Mouse (Mus musculus): Measurements from ENCODE around the gene Lrrc42.

GRCm38 (mm10) chr4:107221524-107221923, 31.8 kb downstream of the Lrrc42 start:
- TF ChIP-seq CTCF (IDR thresholded peaks at IDR 0.05 in 2 of 3, conservative IDR thresholded peaks at IDR 0.05 in 1 of 3; ENCODE audit: control insufficient read depth in 1 of 3, insufficient read depth in 1 of 3, low read depth in 2 of 3, low read length in 3 of 3, poor library complexity in 1 of 3, severe bottlenecking in 1 of 3): no peak
- TF ChIP-seq ZNF384 (IDR thresholded peaks at IDR 0.05; ENCODE audit: low read depth, low read length): no peak
- TF ChIP-seq POLR2A (IDR thresholded peaks at IDR 0.05; ENCODE audit: control insufficient read depth in 1 of 2, insufficient read depth in 1 of 2, low read depth in 1 of 2, low read length in 2 of 2, poor library complexity in 1 of 2): no peak
- no peak for TF ChIP-seq USF1 (IDR thresholded peaks at IDR 0.05; ENCODE audit: low read depth, low read length)
- TF ChIP-seq TCF12 (IDR thresholded peaks at IDR 0.05; ENCODE audit: low read depth, low read length): no peak
- TF ChIP-seq USF2 (IDR thresholded peaks at IDR 0.05; ENCODE audit: borderline replicate concordance in 1 of 2, insufficient read depth in 1 of 2, low read depth in 1 of 2, low read length in 2 of 2): no peak
- TF ChIP-seq E2F4 (IDR thresholded peaks at IDR 0.05; ENCODE audit: borderline replicate concordance, low read depth, low read length): no peak

All from MEL (cell line).